Mouse (Mus musculus) brain, embryonic 14.5 days (tissue): ENCODE results near the gene Gna11.

Source experiments
- CTCF ChIP-seq: fragments of 200-500 bp; IDR thresholded peaks from 2 replicates; pipeline ENCODE4 v1.5.1; 2012; ENCODE audit warnings: inconsistent platforms, mild to moderate bottlenecking, moderate library complexity, borderline replicate concordance; ENCODE audit not compliant: insufficient read depth, insufficient read length; ENCODE audit errors: extremely low read depth
- POLR2A ChIP-seq: fragments of 200-500 bp; IDR thresholded peaks from 2 replicates; pipeline ENCODE4 v1.6.1; 2012; ENCODE audit warnings: mild to moderate bottlenecking, inconsistent platforms, borderline replicate concordance; ENCODE audit not compliant: poor library complexity, insufficient read depth, insufficient read length, severe bottlenecking; ENCODE audit errors: extremely low read depth

- TF ChIP-seq CTCF (no peak), POLR2A (no peak)
These were observed 15.9 kb upstream of the Gna11 start for GRCm38 (mm10) chr10:81560719-81561459.
